Mouse (Mus musculus): Measurements from ENCODE around the gene Cav2. TPM values are rescaled to one million over a fixed set of nuclear protein-coding genes. Genes with fewer than 3 reads are reported as not detected.

Gene Cav2
- polyA plus RNA-seq, 1 experiment, result 44.0 TPM

GRCm38 (mm10) chr6:17317944-17318343 is 37.0 kb downstream of the Cav2 start:
- Histone ChIP-seq H3K27ac (ENCODE audit: insufficient read depth, low read depth, low read length) (no peak overlapping the region), H3K27me3 (replicated peaks; ENCODE audit: control insufficient read depth, insufficient read depth, low read length) (no peaks in the 10 kb centered on the region), H3K4me1 (ENCODE audit: control insufficient read depth, insufficient read depth, low read length) (peaks cover 2% of the 10 kb centered on the region; the same call in 1 of the 2 replicates), H3K36me3 (ENCODE audit: control insufficient read depth, insufficient read depth, low read length) (no peaks in the 10 kb centered on the region), H3K4me3 (ENCODE audit: insufficient read depth, low read depth, low read length) (no peak overlapping the region)
- DNase-seq, result no peak
- no peak for TF ChIP-seq POLR2A (IDR thresholded peaks at IDR 0.05; ENCODE audit: low read depth, low read length)
- WGBS, result 86% methylated on average over 1 of the region's 1 CpGs

GRCm38 (mm10) chr6:17321976-17322375 is 41.0 kb downstream of the Cav2 start:
- no peak for DNase-seq
- no peak overlapping the region for H3K27ac ChIP-seq (ENCODE audit: insufficient read depth, low read depth, low read length)
- no peaks in the 10 kb centered on the region; the same call in 1 of the 2 replicates for H3K4me1 ChIP-seq (ENCODE audit: control insufficient read depth, insufficient read depth, low read length)
- no peak overlapping the region for H3K4me3 ChIP-seq (ENCODE audit: insufficient read depth, low read depth, low read length)
- H3K36me3 ChIP-seq (ENCODE audit: control insufficient read depth, insufficient read depth, low read length), result no peaks in the 10 kb centered on the region
- H3K27me3 ChIP-seq (replicated peaks; ENCODE audit: control insufficient read depth, insufficient read depth, low read length), result no peaks in the 10 kb centered on the region
- TF ChIP-seq POLR2A (IDR thresholded peaks at IDR 0.05; ENCODE audit: low read depth, low read length) (no peak), CTCF (conservative IDR thresholded peaks at IDR 0.05; ENCODE audit: insufficient read depth, insufficient read length, low read depth, low read length) (no peak)
- 75% methylated on average over 6 of the region's 6 CpGs for WGBS

GRCm38 (mm10) chr6:17327216-17327615 is 46.2 kb downstream of the Cav2 start:
- H3K27ac ChIP-seq (ENCODE audit: insufficient read depth, low read depth, low read length), result no peak overlapping the region
- no peaks in the 10 kb centered on the region for H3K36me3 ChIP-seq (ENCODE audit: control insufficient read depth, insufficient read depth, low read length)
- no peaks in the 10 kb centered on the region for H3K4me1 ChIP-seq (ENCODE audit: control insufficient read depth, insufficient read depth, low read length)
- TF ChIP-seq POLR2A (IDR thresholded peaks at IDR 0.05; ENCODE audit: low read depth, low read length) (no peak), CTCF (conservative IDR thresholded peaks at IDR 0.05; ENCODE audit: insufficient read depth, insufficient read length, low read depth, low read length) (no peak)
- H3K4me3 ChIP-seq (ENCODE audit: insufficient read depth, low read depth, low read length), result no peak overlapping the region
- DNase-seq, result no peak
- WGBS, result 35% methylated on average over 11 of the region's 11 CpGs
- no peaks in the 10 kb centered on the region for H3K27me3 ChIP-seq (replicated peaks; ENCODE audit: control insufficient read depth, insufficient read depth, low read length)

DNA sequence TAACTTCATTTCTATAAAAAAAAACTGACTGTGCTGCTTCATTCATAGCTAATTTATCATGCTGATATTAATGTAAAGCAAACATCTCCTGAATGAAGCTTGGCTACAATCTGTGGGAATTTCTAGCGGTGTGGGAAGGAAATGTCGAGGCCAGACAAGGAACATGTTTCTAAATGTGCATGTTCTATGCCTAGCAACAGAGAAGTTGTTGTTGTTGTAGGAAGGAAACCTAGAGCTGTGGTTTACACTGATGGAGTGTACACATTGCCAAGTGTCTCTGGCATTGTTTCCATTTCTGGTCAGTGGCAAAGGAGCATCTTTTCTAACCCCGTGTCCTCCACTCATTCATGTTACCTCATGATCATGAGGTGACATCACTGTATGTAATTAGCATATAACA is 48.8 kb downstream of the Cav2 start:
- H3K4me3 ChIP-seq (ENCODE audit: insufficient read depth, low read depth, low read length), result no peak overlapping the region
- no peak for TF ChIP-seq POLR2A (IDR thresholded peaks at IDR 0.05; ENCODE audit: low read depth, low read length)
- TF ChIP-seq CTCF (conservative IDR thresholded peaks at IDR 0.05; ENCODE audit: insufficient read depth, insufficient read length, low read depth, low read length), result no peak
- no peaks in the 10 kb centered on the region for H3K4me1 ChIP-seq (ENCODE audit: control insufficient read depth, insufficient read depth, low read length)
- no peak for DNase-seq
- H3K36me3 ChIP-seq (ENCODE audit: control insufficient read depth, insufficient read depth, low read length), result no peaks in the 10 kb centered on the region
- WGBS, result 66% methylated on average over 3 of the region's 3 CpGs
- no peaks in the 10 kb centered on the region for H3K27me3 ChIP-seq (replicated peaks; ENCODE audit: control insufficient read depth, insufficient read depth, low read length)
- no peak overlapping the region for H3K27ac ChIP-seq (ENCODE audit: insufficient read depth, low read depth, low read length)

DNA sequence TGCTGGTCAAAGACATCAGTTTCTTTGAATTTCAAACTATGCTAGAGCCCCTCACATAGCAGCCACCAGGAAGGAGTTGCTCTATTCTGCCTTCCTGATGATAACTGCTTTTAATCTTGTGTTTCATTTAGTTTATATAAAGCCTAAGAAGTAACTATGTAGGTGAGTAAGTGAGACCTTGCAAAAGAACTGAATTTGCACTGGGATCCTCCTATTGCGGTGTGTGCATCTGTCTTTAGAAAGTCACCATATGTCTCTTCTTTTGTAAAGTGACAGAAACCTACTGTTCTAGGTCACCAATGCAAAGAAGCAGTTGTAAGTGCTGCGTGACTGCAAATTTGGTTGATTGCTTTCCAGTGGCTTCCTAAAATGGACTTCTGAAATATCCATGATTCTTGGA is 56.7 kb downstream of the Cav2 start:
- no peak overlapping the region for H3K27ac ChIP-seq (ENCODE audit: insufficient read depth, low read depth, low read length)
- no peaks in the 10 kb centered on the region for H3K4me1 ChIP-seq (ENCODE audit: control insufficient read depth, insufficient read depth, low read length)
- no peaks in the 10 kb centered on the region for H3K36me3 ChIP-seq (ENCODE audit: control insufficient read depth, insufficient read depth, low read length)
- no peak overlapping the region for H3K4me3 ChIP-seq (ENCODE audit: insufficient read depth, low read depth, low read length)
- DNase-seq, result no peak
- 99% methylated on average over 2 of the region's 2 CpGs for WGBS
- H3K27me3 ChIP-seq (replicated peaks; ENCODE audit: control insufficient read depth, insufficient read depth, low read length), result no peaks in the 10 kb centered on the region
- no peak for TF ChIP-seq CTCF (conservative IDR thresholded peaks at IDR 0.05; ENCODE audit: insufficient read depth, insufficient read length, low read depth, low read length)
- TF ChIP-seq POLR2A (IDR thresholded peaks at IDR 0.05; ENCODE audit: low read depth, low read length), result no peak

Other genes starting within 250 kb of the Cav2 start
- 20.4 and 21.5 TPM in 2 replicates for gene Tes, start 216.0 kb upstream of the Cav2 start, polyA plus RNA-seq (2012; rRNA removed)
- 149 and 197 TPM in 2 replicates for gene Cav1, start 25.1 kb downstream of the Cav2 start, polyA plus RNA-seq (2012; rRNA removed)
- gene Met, start 182.6 kb downstream of the Cav2 start, polyA plus RNA-seq (2012; rRNA removed), result 31.1 and 36.6 TPM in 2 replicates

Data from kidney, adult 2 months (tissue).